8 mouse cellular contexts compared by ENCODE assay signal in genomic region chr5:77309924-77310772, GRCm38 (mm10). TPM values are rescaled to one million over a fixed set of nuclear protein-coding genes. Genes with fewer than 3 reads are reported as not detected.
DNase-seq lines count a peak whose midpoint lies in the region; ATAC-seq and TF ChIP-seq lines count a peak whose summit lies in the region.

Gene Noa1, minus strand, starts transcription at chr5:77310084.
Gene Polr2b, plus strand, starts transcription at chr5:77310147.

- peaks cover 54% of the 10 kb centered on the region for H3K36me3 ChIP-seq in hindbrain, embryonic 10.5 days
- peaks cover 3% of the 10 kb centered on the region; the same call in 1 of the 2 replicates for H3K36me3 ChIP-seq in lung, postnatal 0 days (ENCODE audit: insufficient read depth, low read length)

- peak within 1 kb of the TSS; percentile 94 for H3K27ac ChIP-seq in hindbrain, embryonic 10.5 days
- H3K27ac ChIP-seq in lung, postnatal 0 days (ENCODE audit: low read length): peak within 1 kb of the TSS; percentile 88

- peak; percentile 23 for TF ChIP-seq CTCF in lung, postnatal 0 days (IDR thresholded peaks at IDR 0.05)

- no peaks in the 10 kb centered on the region for H3K27me3 ChIP-seq in hindbrain, embryonic 10.5 days (ENCODE audit: insufficient read depth, poor library complexity, severe bottlenecking)
- H3K27me3 ChIP-seq in lung, postnatal 0 days (replicated peaks; ENCODE audit: insufficient read depth, low read length): no peaks in the 10 kb centered on the region

- no peak; the same call in 1 of the 2 replicates for TF ChIP-seq EP300 in lung, postnatal 0 days (IDR thresholded peaks at IDR 0.05)

- H3K9ac ChIP-seq in lung, postnatal 0 days (replicated peaks; ENCODE audit: low read depth): peak within 1 kb of the TSS; percentile 63

- ATAC-seq in frontal cortex, adult (ENCODE audit: low TSS enrichment): peak; percentile 90
- peak; percentile 96 for ATAC-seq in lung, postnatal 0 days

- peak; percentile 98 for DNase-seq in MN1 (ENCODE audit: low spot score)
- DNase-seq in cerebellum, adult 9-10 months: peak; percentile 98
- DNase-seq in hindbrain, embryonic 10.5 days (ENCODE audit: low spot score): peak; percentile 98
- peak; percentile 97 for DNase-seq in layer of hippocampus, adult 9-11 months
- peak; percentile 99 for DNase-seq in lung, postnatal 0 days (ENCODE audit: low spot score)
- DNase-seq in ovary, postnatal 14 days (ENCODE audit: low spot score): peak; percentile 99
- peak; percentile 99 for DNase-seq in thymus, postnatal 14 days

- WGBS in hindbrain, embryonic 10.5 days: under 1% methylated on average over 85 of the region's 85 CpGs
- WGBS in lung, postnatal 0 days: under 1% methylated on average over 84 of the region's 85 CpGs

- H3K4me3 ChIP-seq in hindbrain, embryonic 10.5 days: peak within 1 kb of the TSS; percentile 97
- peak within 1 kb of the TSS; percentile 81 for H3K4me3 ChIP-seq in lung, postnatal 0 days (ENCODE audit: low read depth, low read length)

- peaks cover 30% of the 10 kb centered on the region for H3K4me1 ChIP-seq in hindbrain, embryonic 10.5 days (replicated peaks)
- peaks cover 15% of the 10 kb centered on the region; the same call in 1 of the 2 replicates for H3K4me1 ChIP-seq in lung, postnatal 0 days (ENCODE audit: insufficient read depth, low read depth, low read length)

- no peaks in the 10 kb centered on the region for H3K9me3 ChIP-seq in hindbrain, embryonic 10.5 days
- H3K9me3 ChIP-seq in lung, postnatal 0 days (ENCODE audit: low read length): no peaks in the 10 kb centered on the region

- H3K4me2 ChIP-seq in lung, postnatal 0 days (replicated peaks; ENCODE audit: low read depth, low read length): peak within 1 kb of the TSS; percentile 100

RNA-seq across cellular contexts. Expression of gene Noa1, which starts in this region (rescaled TPM):
- polyA plus RNA-seq in hindbrain, embryonic 10.5 days (2016; fragmentation: Nextera tagmentation; extraction: Ambion mirVana): 35.9 and 39.6 TPM in 2 replicates
- polyA plus RNA-seq in lung, postnatal 0 days (2015; fragmentation: Nextera tagmentation; extraction: Ambion mirVana): 11.6 and 13.6 TPM in 2 replicates

RNA-seq across cellular contexts. Expression of gene Polr2b, which starts in this region (rescaled TPM):
- 71.6 and 91.1 TPM in 2 replicates for polyA plus RNA-seq in hindbrain, embryonic 10.5 days (2016; fragmentation: Nextera tagmentation; extraction: Ambion mirVana)
- 23.6 and 26.2 TPM in 2 replicates for polyA plus RNA-seq in lung, postnatal 0 days (2015; fragmentation: Nextera tagmentation; extraction: Ambion mirVana)

Comparison
In these comparisons a context has a peak if more than half of its experiments do, and no peak if none do; other contexts are left out.
1. Peak in every context shown above with its lines: DNase-seq, ATAC-seq, H3K4me3 ChIP-seq and H3K27ac ChIP-seq.